Mouse (Mus musculus) embryonic fibroblast, embryonic 13.5 days (primary cell): Measurements from ENCODE around the gene Vps13d.

Experiments
- CTCF ChIP-seq: IDR thresholded peaks from 2 replicates; pipeline ENCODE4 v1.5.1; 2011; ENCODE audit warnings: mild to moderate bottlenecking, control low read depth, low read length, moderate library complexity, borderline replicate concordance; ENCODE audit not compliant: insufficient read depth
- POLR2A ChIP-seq: IDR thresholded peaks from 2 replicates; pipeline ENCODE4 v1.6.1; 2011; ENCODE audit warnings: low read depth, mild to moderate bottlenecking, control low read depth, low read length, moderate library complexity

- no peak for TF ChIP-seq CTCF
- no peak for TF ChIP-seq POLR2A
Measured at GRCm38 (mm10) chr4:145037631-145038416, 157.0 kb downstream of the Vps13d start.
